Comparison of ENCODE assay signal across 20 mouse cellular contexts in genomic region chr11:33103291-33103943, GRCm38 (mm10). TPM values are rescaled to one million over a fixed set of nuclear protein-coding genes. Genes with fewer than 3 reads are reported as not detected.
DNase-seq lines count a peak whose midpoint lies in the region; ATAC-seq and TF ChIP-seq lines count a peak whose summit lies in the region.
"Had no signal": no experiment of that assay in that cellular context is flagged by ENCODE, and none has a peak within 500 bp of the region (broad histone marks: within the 10 kb centered on the region; RNA-seq: fewer than 3 reads in every experiment).

No protein-coding gene starts in this region.

- no peak overlapping the region for H3K4me2 ChIP-seq in lung, embryonic 14.5 days
- no peak overlapping the region for H3K4me2 ChIP-seq in forebrain, embryonic 15.5 days (replicated peaks)
- H3K4me2 ChIP-seq: embryonic facial prominence, embryonic 13.5 days; heart, embryonic 12.5 days; hindbrain, embryonic 14.5 days; limb, embryonic 15.5 days; midbrain, embryonic 15.5 days had no signal

- ATAC-seq in lung, embryonic 14.5 days (ENCODE audit: insufficient read depth) = no peak
- ATAC-seq in forebrain, embryonic 15.5 days (replicated peaks) = no peak
- ATAC-seq: forebrain, postnatal 0 days; intestine, embryonic 16.5 days; midbrain, embryonic 15.5 days had no signal

- WGBS in lung, embryonic 14.5 days = 75% methylated on average over 13 of the region's 13 CpGs
- WGBS in forebrain, embryonic 15.5 days = 86% methylated on average over 13 of the region's 13 CpGs

- H3K4me1 ChIP-seq in lung, embryonic 14.5 days (ENCODE audit: insufficient read depth) = 0 out of 2 replicates have a peak, but pooled peaks cover 4% of the 10 kb centered on the region
- H3K4me1 ChIP-seq in ES-E14 (ENCODE audit: control insufficient read depth in 2 of 2, insufficient read depth in 2 of 2, low read length in 2 of 2, poor library complexity in 1 of 2) = peaks cover 0 to 3% of the 10 kb centered on the region in 2 experiments; a peak in 2 of 4 replicates
- H3K4me1 ChIP-seq in forebrain, embryonic 15.5 days = peaks cover 13% of the 10 kb centered on the region; the same call in 1 of the 2 replicates

- H3K4me3 ChIP-seq in lung, embryonic 14.5 days (ENCODE audit: low read depth, low read length) = no peak overlapping the region
- no peak overlapping the region for H3K4me3 ChIP-seq in ES-E14 (ENCODE audit: insufficient read depth in 1 of 2, low read depth in 1 of 2, low read length in 2 of 2, poor library complexity in 1 of 2, severe bottlenecking in 1 of 2)
- H3K4me3 ChIP-seq in forebrain, embryonic 15.5 days = no peak overlapping the region
- H3K4me3 ChIP-seq: embryonic facial prominence, embryonic 13.5 days; heart, embryonic 12.5 days; limb, embryonic 15.5 days; midbrain, embryonic 15.5 days had no signal

- in situ Hi-C loops in ES-E14 (cut with MboI; ENCODE audit: low sequenced_read_pairs in 2 of 2, unreplicated experiment in 2 of 2) = no loop called here

- no peak overlapping the region for H3K27ac ChIP-seq in lung, embryonic 14.5 days (ENCODE audit: low read depth)
- H3K27ac ChIP-seq in ES-E14 (ENCODE audit: insufficient read depth, low read depth, low read length, poor library complexity, severe bottlenecking) = no peak overlapping the region
- no peak overlapping the region for H3K27ac ChIP-seq in forebrain, embryonic 15.5 days (replicated peaks)
- H3K27ac ChIP-seq: hindbrain, embryonic 14.5 days; limb, embryonic 15.5 days; midbrain, embryonic 15.5 days had no signal

- H3K9ac ChIP-seq in lung, embryonic 14.5 days = no peak overlapping the region
- H3K9ac ChIP-seq in ES-E14 (ENCODE audit: insufficient read depth, low read depth, low read length, poor library complexity, severe bottlenecking) = no peak overlapping the region
- no peak overlapping the region for H3K9ac ChIP-seq in forebrain, embryonic 15.5 days (replicated peaks)
- H3K9ac ChIP-seq: embryonic facial prominence, embryonic 13.5 days; forebrain, postnatal 0 days; heart, embryonic 12.5 days; hindbrain, embryonic 14.5 days; limb, embryonic 15.5 days; midbrain, embryonic 15.5 days had no signal

- DNase-seq in cerebellum, postnatal 10 days = peak; percentile 36 to 50
- no peak for DNase-seq in cerebellum, adult 8-10 months
- peak; percentile 26 for DNase-seq in lung, embryonic 14.5 days
- DNase-seq in lung, postnatal 4 days = no peak
- no peak for DNase-seq in ES-E14 (ENCODE audit: low read depth, low spot score)
- DNase-seq in adrenal gland, postnatal 14 days = peak; percentile 72
- DNase-seq in gastrocnemius, postnatal 10 days = no peak
- DNase-seq: cerebellum, adult 9-10 months; forebrain, postnatal 0 days; kidney, postnatal 14 days; right cerebral cortex, postnatal 14 days; thymus, postnatal 36 days had no signal

- TF ChIP-seq CTCF in lung, embryonic 14.5 days (IDR thresholded peaks at IDR 0.05; ENCODE audit: low read depth) = no peak

- H3K9me3 ChIP-seq in lung, embryonic 14.5 days (ENCODE audit: low read depth, low read length) = no peaks in the 10 kb centered on the region
- H3K9me3 ChIP-seq in ES-E14 (ENCODE audit: control insufficient read depth, insufficient read depth, low read depth, low read length) = no peaks in the 10 kb centered on the region
- H3K9me3 ChIP-seq in forebrain, embryonic 15.5 days = no peaks in the 10 kb centered on the region
- H3K9me3 ChIP-seq: embryonic facial prominence, embryonic 13.5 days; heart, embryonic 12.5 days; limb, embryonic 15.5 days; midbrain, embryonic 15.5 days had no signal

- no peaks in the 10 kb centered on the region for H3K36me3 ChIP-seq in lung, embryonic 14.5 days (ENCODE audit: insufficient read depth)
- no peaks in the 10 kb centered on the region for H3K36me3 ChIP-seq in ES-E14 (ENCODE audit: control insufficient read depth, insufficient read depth, low read length, poor library complexity, severe bottlenecking)
- no peaks in the 10 kb centered on the region for H3K36me3 ChIP-seq in forebrain, embryonic 15.5 days
- H3K36me3 ChIP-seq: embryonic facial prominence, embryonic 13.5 days; heart, embryonic 12.5 days; limb, embryonic 15.5 days; midbrain, embryonic 15.5 days had no signal

- no peaks in the 10 kb centered on the region for H3K27me3 ChIP-seq in lung, embryonic 14.5 days (ENCODE audit: insufficient read depth, low read length)
- H3K27me3 ChIP-seq in forebrain, embryonic 15.5 days = no peaks in the 10 kb centered on the region
- H3K27me3 ChIP-seq: limb, embryonic 15.5 days; midbrain, embryonic 15.5 days had no signal

TF ChIP-seq in ES-E14, 5 proteins besides CTCF, POLR2A, EP300 and RAD21:
- no peak for TF ChIP-seq ZNF384 (IDR thresholded peaks at IDR 0.05; ENCODE audit: low read depth, low read length)
- TF ChIP-seq MAFK (IDR thresholded peaks at IDR 0.05; ENCODE audit: insufficient read depth, low read depth, low read length) = peak; percentile 94

RNA-seq across cellular contexts. Expression of gene Fgf18, which starts 43.8 kb away (rescaled TPM):
- polyA plus RNA-seq in lung, embryonic 14.5 days (2014; fragmentation: Nextera tagmentation; extraction: Ambion mirVana) = 10.8 and 10.9 TPM in 2 replicates
- total RNA-seq in ES-E14 (2012; rRNA removed) = 1.6 and 4.8 TPM in 2 replicates
- total RNA-seq in adrenal gland, postnatal 14 days (2021) = 2.1 TPM in 2 replicates
- total RNA-seq in gastrocnemius, postnatal 10 days (2021) = 1 to 10 TPM; 7.3 to 9.3 TPM
- 3.0 and 4.3 TPM in 2 replicates for polyA plus RNA-seq in forebrain, embryonic 15.5 days (2015; fragmentation: Nextera tagmentation; extraction: Ambion mirVana)
- total RNA-seq: granulocyte monocyte progenitor cell, adult 5-6 weeks had no signal

RNA-seq across cellular contexts. Expression of gene Npm1, which starts 59.6 kb away (rescaled TPM):
- 1,275 and 1,313 TPM in 2 replicates for polyA plus RNA-seq in lung, embryonic 14.5 days (2014; fragmentation: Nextera tagmentation; extraction: Ambion mirVana)
- total RNA-seq in ES-E14 (2012; rRNA removed) = 1,823 and 2,502 TPM in 2 replicates
- total RNA-seq in adrenal gland, postnatal 14 days (2021) = 351 and 422 TPM in 2 replicates
- total RNA-seq in gastrocnemius, postnatal 10 days (2021) = 100 to 1,000 TPM; 197 to 218 TPM
- 492 and 513 TPM in 2 replicates for polyA plus RNA-seq in forebrain, embryonic 15.5 days (2015; fragmentation: Nextera tagmentation; extraction: Ambion mirVana)

Comparison
In these comparisons a context has a peak if more than half of its experiments do, and no peak if none do; other contexts are left out.
1. DNase-seq: peak in cerebellum, postnatal 10 days (2 of 2), lung, embryonic 14.5 days (single experiment) and adrenal gland, postnatal 14 days (single experiment); none in cerebellum, adult 8-10 months (single experiment), lung, postnatal 4 days (0 of 2), ES-E14 (single experiment) and gastrocnemius, postnatal 10 days (single experiment).